Mouse (Mus musculus): ENCODE measurements around the gene Rnf167.
A peak's percentile ranks its signal among the peaks of the same experiment; 100 is the strongest.

Gene Rnf167

DNA sequence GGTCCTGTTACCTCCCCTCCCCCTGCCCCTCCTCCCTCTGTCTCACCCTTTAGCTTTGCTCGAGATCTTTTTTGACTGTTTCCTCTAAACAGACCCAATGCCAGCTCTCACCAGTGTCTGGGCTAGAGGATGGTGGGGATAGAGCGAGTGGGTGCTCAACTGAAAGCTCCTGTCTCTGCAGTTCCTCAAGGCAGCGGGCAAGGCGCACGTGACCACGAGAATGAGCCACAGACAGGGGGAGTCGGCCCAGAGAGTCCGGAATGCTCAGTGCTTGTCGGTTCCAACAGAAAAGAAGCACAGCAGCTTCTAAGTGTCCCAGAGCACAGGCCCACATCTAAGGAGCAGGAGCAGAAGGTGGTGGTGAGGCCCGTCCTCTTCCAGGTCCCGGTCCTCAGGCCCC is 27.5 kb downstream of the Rnf167 start:
- DNase-seq (ENCODE audit: low spot score in 2 of 2), result no peak

DNA sequence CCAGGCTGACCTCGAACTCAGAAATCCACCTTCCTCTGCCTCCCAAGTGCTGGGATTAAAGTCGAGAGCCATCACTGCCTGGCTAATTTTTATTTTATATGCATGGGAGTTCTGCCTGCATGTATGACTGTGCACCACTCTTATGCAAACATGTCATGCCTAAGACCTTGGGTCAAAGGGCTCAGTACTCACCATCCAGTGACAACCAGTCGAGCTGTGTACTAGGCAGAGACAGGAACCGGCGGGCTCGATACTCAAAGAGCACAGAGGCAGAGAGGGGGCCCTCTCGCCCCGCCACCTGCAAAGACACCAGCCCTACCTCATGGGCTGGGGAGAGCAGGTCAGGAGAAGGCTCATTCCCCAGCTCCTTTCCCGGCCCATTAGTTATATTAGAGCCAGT is 31.1 kb downstream of the Rnf167 start:
- no peak for DNase-seq (ENCODE audit: low spot score in 2 of 2)

DNA sequence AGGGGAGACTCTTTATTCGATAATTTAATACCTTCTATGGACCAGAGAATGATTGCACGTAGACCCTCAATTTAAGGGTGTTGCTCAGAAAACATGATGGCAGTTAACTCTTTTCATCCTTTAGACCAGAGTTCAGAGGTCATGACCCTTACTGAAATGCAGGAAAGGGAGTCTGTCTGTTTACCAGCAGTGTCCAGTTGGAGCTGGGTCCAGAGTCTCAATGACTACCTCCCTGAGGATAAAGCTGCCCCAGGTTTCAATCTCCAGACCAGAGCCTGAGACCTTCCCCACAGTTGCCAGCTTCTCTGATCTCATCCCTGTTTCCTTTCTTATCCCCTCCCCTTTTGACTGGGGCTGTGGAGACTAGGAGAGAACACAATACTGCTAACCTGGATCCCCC is 31.5 kb downstream of the Rnf167 start:
- no peak for DNase-seq (ENCODE audit: low spot score in 2 of 2)

- DNase-seq (ENCODE audit: low spot score in 2 of 2), result no peak
Measured at GRCm38 (mm10) chr11:70679361-70679760, 32.3 kb downstream of the Rnf167 start.

DNA sequence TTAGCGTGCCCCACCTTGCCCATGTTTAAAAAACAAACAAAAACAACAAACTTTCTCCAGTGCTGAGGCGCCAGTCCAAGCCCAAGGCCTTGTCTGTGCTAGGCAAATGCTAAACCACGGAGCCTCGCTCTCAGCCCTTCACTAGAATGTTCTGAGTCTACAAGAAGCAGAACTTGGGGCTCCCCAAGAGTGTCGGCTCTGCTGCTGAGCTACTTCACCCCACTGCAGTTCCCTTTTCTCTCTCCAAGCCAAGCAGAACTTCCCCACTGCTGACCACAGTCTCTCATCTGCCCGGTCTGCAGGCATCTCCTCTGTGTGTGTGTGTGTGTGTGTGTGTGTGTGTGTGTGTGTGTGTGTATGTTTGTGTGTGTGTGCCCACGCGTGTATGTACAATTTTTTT is 32.9 kb downstream of the Rnf167 start:
- no peak for DNase-seq (ENCODE audit: low spot score in 2 of 2)

DNA sequence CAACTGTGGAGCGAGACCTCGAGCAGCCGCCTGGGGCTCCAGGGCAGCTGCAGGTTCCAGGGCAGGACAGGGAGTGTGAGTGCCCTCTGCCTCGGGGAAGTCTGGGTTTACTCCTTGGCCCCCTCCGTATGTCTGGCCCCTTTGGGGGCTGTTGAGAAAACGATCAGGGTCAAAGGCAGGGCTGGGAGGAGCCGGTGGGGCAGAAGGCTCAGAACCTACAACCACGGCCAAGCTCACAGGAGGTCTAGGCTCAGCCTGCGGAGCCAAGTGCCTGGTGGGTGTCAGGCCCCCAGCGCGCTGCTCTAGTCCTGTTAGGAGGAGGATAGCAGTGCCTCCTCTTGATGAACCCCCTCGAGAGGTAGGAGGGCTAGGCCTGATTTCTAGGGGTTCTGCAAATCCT is 34.1 kb downstream of the Rnf167 start:
- DNase-seq (ENCODE audit: low spot score in 2 of 2), result no peak

- DNase-seq (ENCODE audit: low spot score in 2 of 2), result peak; percentile 47 to 64
Measured at GRCm38 (mm10) chr11:70681897-70682581, 35.0 kb downstream of the Rnf167 start.

DNA sequence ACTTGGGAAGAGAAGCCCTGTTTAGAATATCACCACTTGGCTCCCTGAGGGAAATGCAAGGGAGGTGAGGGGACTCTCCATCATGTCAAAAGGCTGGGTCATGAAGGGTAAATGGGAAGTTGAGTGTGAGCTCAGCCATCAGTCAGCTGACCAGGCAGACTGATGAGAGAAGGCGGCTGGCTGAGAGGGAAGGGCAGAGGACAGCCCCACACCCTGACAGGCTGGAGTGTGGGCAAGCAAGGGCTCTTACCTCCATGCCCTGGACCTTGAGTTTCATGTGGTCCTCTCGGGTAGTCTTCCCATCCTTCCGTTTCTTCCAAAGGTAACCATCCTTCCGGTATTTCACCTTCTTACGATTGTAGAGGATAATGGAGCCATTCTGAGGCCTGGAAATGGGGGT is 36.6 kb downstream of the Rnf167 start:
- DNase-seq (ENCODE audit: low spot score in 2 of 2), result no peak

GRCm38 (mm10) chr11:70686901-70687566 is 40.0 kb downstream of the Rnf167 start:
- peak in 1 of 2 experiments; percentile 49 for DNase-seq (ENCODE audit: low spot score in 2 of 2)

DNA sequence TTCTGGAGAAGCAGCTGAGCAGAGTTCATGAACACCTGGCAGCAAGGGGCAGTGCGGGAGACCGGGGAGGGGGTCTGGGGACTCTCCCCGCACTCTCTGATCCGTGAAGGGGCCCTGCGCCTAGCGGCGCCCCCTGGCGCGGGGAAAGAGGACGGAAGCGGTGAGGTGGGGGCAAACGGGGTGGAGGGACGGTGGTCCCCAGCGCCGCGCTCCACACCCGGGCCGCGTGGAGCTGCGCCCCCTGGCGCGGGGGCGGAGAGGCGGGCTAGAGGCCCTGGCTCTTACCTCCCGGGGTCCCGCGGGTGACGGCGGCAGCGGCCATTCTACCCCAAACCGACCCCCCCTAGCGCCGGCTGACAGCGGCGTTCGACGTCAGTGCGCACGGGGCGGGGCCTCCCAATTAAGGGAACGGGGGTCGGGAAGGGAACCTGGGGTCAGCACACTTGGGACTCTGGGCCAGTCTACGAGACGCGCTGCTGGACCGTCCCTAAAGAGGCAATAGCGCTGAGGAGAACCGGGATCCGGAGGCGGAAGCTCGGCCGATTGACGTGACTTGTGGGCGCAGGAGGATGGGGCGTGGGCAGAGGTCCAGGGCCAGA is 40.7 kb downstream of the Rnf167 start, which contains the start of gene Camta2:
Camta2 (minus strand) TSS at position 505 of the 599 bp plus-strand sequence.
- DNase-seq (ENCODE audit: low spot score in 2 of 2), result peak; percentile 76 to 87

DNA sequence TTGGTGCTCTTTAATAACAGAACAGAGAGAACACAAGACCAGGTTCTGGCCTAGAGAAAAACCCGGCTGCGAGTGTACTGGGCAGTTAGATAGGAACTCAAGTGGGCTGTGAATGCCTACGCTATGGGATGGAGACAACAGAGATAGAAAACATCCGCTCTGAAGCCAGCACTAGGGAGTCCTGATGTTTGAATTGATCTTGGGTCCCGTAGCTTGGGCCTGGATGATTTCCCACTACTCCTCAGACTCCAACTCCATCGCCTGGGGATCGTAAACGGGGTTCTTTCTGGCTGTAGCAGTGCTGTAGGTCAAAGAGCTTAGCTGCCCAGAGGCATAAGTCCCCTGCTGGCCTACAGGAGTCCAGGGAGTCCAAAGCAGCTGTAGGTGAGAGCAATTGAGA is 41.3 kb downstream of the Rnf167 start:
- DNase-seq (ENCODE audit: low spot score in 2 of 2), result no peak

DNA sequence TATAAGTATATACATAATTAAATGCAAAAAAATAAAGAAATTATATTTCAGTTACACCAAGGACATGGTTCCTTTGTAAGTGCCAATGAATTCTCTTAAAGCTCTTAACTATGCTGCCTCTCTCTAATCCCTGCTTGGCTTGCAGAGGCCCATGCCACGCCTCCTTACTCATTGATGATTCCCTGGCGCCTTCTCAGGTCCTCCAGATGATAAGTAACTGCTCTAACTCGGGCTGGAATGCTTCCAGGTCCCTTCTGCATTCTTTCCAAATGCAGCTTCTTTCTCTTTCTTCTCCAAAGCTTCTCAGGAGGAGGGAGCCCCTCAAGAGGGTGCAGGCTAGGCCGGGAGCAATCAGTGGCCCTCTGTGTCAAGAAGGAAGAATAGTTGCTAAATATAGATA is 42.5 kb downstream of the Rnf167 start:
- DNase-seq (ENCODE audit: low spot score in 2 of 2), result no peak

DNA sequence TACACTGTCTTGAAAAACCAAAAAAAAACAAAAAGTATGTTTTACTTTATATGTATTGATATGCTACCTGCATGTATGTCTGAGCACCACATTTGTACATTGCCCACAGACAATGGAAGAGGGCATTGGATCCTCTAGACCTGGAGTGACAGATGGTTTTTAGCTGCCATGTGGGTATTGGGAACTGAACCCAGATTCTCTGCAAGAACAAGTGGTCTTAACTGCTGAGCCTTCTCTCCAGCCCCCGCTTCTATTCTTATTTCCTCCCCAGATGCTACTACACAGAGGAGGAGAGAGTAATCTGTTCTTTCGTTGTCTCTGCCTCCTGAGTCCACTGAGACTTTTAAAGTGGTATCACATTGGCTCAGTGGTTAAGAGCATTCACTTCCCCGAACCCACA is 46.5 kb downstream of the Rnf167 start:
- no peak for DNase-seq (ENCODE audit: low spot score in 2 of 2)

DNA sequence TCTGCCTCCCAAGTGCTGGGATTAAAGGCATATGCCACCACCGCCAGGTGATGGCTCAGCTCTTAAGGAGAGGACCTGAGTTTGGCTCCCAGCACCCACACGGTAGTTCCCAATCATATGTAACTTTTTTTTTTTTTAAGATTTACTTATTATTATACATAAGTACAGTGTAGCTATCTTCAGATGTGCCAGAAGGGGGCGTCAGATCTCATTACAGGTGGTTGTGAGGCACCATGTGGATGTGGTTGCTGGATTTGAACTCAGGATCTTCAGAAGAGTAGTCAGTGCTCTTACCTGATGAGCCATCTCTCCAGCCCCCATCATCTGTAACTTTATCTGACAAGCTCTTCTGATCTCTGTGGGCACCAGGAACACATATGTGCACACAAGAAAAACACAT is 50.3 kb downstream of the Rnf167 start:
- no peak for DNase-seq (ENCODE audit: low spot score in 2 of 2)

DNA sequence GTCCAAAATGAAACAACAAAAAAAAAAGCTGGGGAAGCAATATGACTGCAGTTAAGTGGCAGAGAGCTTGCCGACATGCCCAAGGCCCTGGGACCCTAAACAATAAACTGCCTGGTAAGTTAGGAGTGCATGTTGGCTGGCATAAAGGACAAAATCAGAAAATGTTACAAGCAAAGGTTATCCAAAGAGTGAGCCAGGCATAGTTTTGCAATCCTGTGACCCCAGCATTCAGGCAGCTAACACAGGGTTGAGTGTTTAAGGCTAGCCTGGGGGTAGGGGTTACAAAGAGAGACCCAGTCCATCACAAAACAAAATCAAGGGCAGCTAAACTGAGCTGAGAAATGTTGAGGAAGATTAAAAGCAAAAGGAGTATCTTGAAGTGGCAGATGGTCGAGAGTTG is 52.0 kb downstream of the Rnf167 start:
- no peak for DNase-seq (ENCODE audit: low spot score in 2 of 2)

DNA sequence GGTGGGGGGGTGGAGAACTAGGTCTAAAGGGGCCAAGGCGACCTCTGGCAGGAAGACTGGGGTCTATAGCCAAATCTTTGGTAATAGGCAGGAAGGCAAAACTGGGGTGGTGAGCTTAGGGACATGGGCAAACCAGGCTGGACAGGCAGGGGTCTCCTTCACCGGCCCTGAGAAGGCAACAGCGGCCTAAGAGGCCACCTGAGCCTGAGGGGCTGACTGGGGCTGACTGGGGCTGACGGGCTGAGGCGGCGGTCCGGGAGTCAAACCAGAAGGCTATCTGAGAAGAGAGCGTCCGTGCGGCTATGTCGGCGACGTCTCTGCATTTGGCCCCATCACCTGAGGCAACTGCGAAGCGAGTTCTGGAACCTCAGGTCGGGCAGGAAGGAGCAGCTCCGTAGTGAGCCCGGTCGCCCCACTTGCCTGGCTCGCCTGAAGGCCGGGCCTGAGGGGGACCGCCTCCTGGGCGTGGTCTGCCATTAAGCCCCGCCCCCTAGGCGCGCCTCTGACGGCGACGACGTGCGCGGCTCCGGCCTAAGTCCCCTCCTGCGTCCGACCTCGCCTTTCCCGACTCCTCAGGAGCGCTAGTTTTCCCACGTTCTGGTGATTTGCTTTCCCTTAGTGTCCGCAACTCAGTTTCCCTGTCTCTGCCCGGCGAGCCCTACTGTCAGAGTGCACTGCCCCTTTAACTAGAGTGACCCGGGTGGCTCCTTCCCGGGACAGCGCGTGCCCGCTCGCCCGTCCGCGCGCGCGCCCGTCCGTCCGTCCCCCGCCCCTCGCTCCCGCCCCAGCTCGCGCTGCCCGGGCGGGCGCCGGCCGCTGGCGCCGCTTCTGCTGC is 52.9 kb downstream of the Rnf167 start, which contains the start of the genes Inca1 and Kif1c:
Inca1 (minus strand) TSS at position 434 of the 835 bp plus-strand sequence.
Kif1c (plus strand) TSS at position 827 of the 835 bp plus-strand sequence.
- peak; percentile 86 to 94 for DNase-seq (ENCODE audit: low spot score in 2 of 2)

DNA sequence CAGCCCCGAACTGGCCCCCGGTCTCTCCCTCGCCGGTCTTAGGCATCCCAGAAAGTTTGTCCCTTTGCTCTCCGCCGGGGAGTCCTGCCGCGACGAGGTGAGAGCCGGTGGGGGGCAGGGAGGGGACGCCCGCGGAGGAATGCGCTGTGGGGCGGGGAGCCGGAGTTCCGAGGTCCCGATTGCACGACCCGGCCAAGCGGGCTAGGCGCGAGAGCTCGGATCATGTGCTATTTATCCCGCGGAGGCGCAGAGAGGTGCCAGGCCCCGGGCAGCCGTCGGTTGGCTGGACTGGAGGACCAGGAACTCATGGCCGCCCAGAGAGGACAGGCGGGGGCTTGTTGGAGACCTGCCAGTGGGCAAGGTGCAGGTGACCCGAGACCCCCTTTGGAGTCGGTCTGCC is 53.6 kb downstream of the Rnf167 start:
- peak; percentile 55 to 63 for DNase-seq (ENCODE audit: low spot score in 2 of 2)
